Mouse (Mus musculus) stomach, postnatal 0 days (tissue): Measurements from ENCODE around the gene Zmym2. TPM values are rescaled to one million over a fixed set of nuclear protein-coding genes. Genes with fewer than 3 reads are reported as not detected.
"Not testable (repeated sequence)": the region's sequence is repeated elsewhere in the genome, so short reads cannot be mapped to it uniquely, and the experiment has no call there.

ENCODE experiments used
- ATAC-seq: fragments of 200-750 bp; cut with Nextera tagmentation; 2 replicates; pipeline ENCODE4 v1.8.0; 2017; ENCODE audit not compliant: low FRiP score, low TSS enrichment
- DNase-seq: peaks from one replicate; pipeline ENCODE4 v3.0.0-alpha.2; 2016; ENCODE audit warnings: low spot score
- H3K27ac ChIP-seq: fragments of 300-500 bp; sonication (generic); replicated peaks from 2 replicates; pipeline ENCODE4 v1.5.1; 2014; ENCODE audit warnings: mild to moderate bottlenecking, control low read depth
- H3K27me3 ChIP-seq: fragments of 300-500 bp; sonication (generic); 2 replicates; pipeline ENCODE4 v1.6.1; 2014; ENCODE audit warnings: low read length; ENCODE audit not compliant: control insufficient read depth, insufficient read depth
- H3K36me3 ChIP-seq: fragments of 300-500 bp; sonication (generic); 2 replicates; pipeline ENCODE4 v1.6.1; 2014; ENCODE audit warnings: low read length, mixed read lengths; ENCODE audit not compliant: control insufficient read depth, insufficient read depth
- H3K4me1 ChIP-seq: fragments of 300-500 bp; sonication (generic); replicated peaks from 2 replicates; pipeline ENCODE4 v1.6.1; 2014; ENCODE audit warnings: antibody characterized with exemption; ENCODE audit not compliant: control insufficient read depth, insufficient read depth
- H3K4me2 ChIP-seq: fragments of 300-500 bp; sonication (generic); replicated peaks from 2 replicates; pipeline ENCODE4 v1.6.1; 2014; ENCODE audit warnings: low read depth, mild to moderate bottlenecking, control low read depth, moderate library complexity
- H3K4me3 ChIP-seq: fragments of 300-500 bp; sonication (generic); 2 replicates; pipeline ENCODE4 v1.5.1; 2014; ENCODE audit warnings: low read depth, low read length, control low read depth
- H3K9ac ChIP-seq: fragments of 300-500 bp; sonication (generic); 2 replicates; pipeline ENCODE4 v1.6.1; 2014; ENCODE audit warnings: mild to moderate bottlenecking, low read length, control low read depth, mixed read lengths
- H3K9me3 ChIP-seq: fragments of 300-500 bp; sonication (generic); 2 replicates; pipeline ENCODE4 v1.6.1; 2016; ENCODE audit warnings: low read length; ENCODE audit not compliant: control insufficient read depth
- CTCF ChIP-seq: IDR thresholded peaks from 2 replicates; pipeline ENCODE4 v1.5.1; 2016; ENCODE audit warnings: antibody characterized with exemption, low read depth, mild to moderate bottlenecking, moderate library complexity
- EP300 ChIP-seq: optimal IDR thresholded peaks from 2 replicates; pipeline ENCODE3; 2016; ENCODE audit warnings: antibody characterized with exemption
- WGBS: fragments of 180-500 bp; shearing (Covaris S2); extraction: QIAGEN DNeasy Blood & Tissue Kit; methylation state at CpG from one replicate; pipeline ENCODE4 v1.1.7; 2014; 5-methylcytosine and 5-hydroxymethylcytosine counted together
- polyA plus RNA-seq: library from polyadenylated mRNA; unstranded; fragments of >200 nt; fragmentation: Nextera tagmentation; extraction: Ambion mirVana; gene quantifications from 2 replicates; pipeline ENCODE4 v1.2.1, GENCODE M21; 2015

The Zmym2 gene
- polyA plus RNA-seq, 1 experiment from 2014 or later, result 11.1 TPM

DNA sequence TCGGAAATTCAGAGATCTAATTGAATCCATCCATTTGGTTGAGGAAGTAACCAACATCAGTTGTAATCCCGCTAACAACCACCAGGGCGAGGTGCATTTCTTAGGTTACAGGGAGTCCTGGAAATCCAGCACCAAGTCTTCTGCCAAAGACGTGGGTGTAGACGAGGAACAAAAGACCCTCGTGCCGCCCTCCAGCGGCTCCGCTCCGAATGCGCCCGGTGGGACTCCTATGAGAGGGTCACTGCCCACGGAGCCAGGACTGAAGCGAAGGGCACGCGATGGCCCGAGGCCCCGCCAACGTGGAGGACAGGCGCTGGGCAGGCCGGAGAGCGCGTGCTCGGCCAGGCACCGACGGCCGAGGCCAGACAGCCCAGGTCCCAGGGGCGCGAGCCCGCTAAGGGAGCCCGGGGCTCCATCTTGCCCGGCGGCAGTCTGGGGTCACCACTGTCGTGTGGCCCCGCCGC, 1.1 kb upstream of the Zmym2 start:
- 4% methylated on average over 35 of the region's 36 CpGs for WGBS
- peak; percentile 86 for DNase-seq

GRCm38 (mm10) chr14:56885986-56886593, 363 bp upstream of the Zmym2 start:
- DNase-seq (peak; percentile 93), ATAC-seq (peak; percentile 98)
- WGBS, result 0% methylated on average over 39 of the region's 69 CpGs

More for the DNA sequence above, 1.1 kb upstream of the Zmym2 start:
- Histone ChIP-seq H3K27ac (peak overlapping the region; percentile 95), H3K36me3 (no peaks in the 10 kb centered on the region), H3K9ac (peak overlapping the region; percentile 65), H3K4me1 (no peaks in the 10 kb centered on the region), H3K4me2 (peak overlapping the region; percentile 62), H3K9me3 (no peaks in the 10 kb centered on the region), H3K4me3 (peak overlapping the region; percentile 51), H3K27me3 (no peaks in the 10 kb centered on the region)
- ATAC-seq, result peak; percentile 16
- TF ChIP-seq CTCF, result peak; percentile 82
- no peak for TF ChIP-seq EP300

DNA sequence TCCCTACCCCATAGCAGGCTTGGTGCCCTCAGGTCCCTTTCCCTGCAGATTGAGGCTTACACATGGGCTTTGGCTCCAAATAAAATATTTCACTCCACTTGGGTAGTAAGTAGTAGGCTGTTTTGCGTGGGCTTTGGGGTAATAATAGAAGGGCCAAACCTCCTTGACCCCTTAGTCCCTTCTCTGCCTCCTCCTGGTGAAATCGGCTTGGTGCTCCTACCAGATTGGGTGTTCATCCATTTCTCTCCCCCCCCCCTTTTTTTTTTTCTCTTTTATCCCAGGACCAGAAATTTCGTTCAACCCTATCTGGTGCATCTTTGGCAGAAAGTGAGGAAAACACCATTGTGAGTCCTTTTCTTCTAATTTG, 1.0 kb downstream of the Zmym2 start:
- WGBS, result 0% methylated on average over 3 of the region's 3 CpGs

More at GRCm38 (mm10) chr14:56885986-56886593, 363 bp upstream of the Zmym2 start:
- not testable (repeated sequence) for H3K9me3 ChIP-seq, H3K36me3 ChIP-seq, H3K27me3 ChIP-seq, H3K4me1 ChIP-seq
- peak overlapping the region; percentile 80 for H3K9ac ChIP-seq
- peak overlapping the region; percentile 95 for H3K27ac ChIP-seq
- peak; percentile 20; the same call in 1 of the 2 replicates for TF ChIP-seq CTCF
- peak overlapping the region; percentile 62 for H3K4me2 ChIP-seq
- H3K4me3 ChIP-seq, result peak overlapping the region; percentile 86

GRCm38 (mm10) chr14:56887887-56888286, 1.4 kb downstream of the Zmym2 start:
- peak overlapping the region; percentile 100; the same call in 1 of the 2 replicates for H3K27ac ChIP-seq
- 2% methylated on average over 9 of the region's 9 CpGs for WGBS
- TF ChIP-seq CTCF (peak; percentile 90), EP300 (no peak)
- no peak for ATAC-seq
- no peaks in the 10 kb centered on the region for H3K27me3 ChIP-seq
- DNase-seq, result peak; percentile 79
- peak overlapping the region; percentile 86 for H3K4me3 ChIP-seq
- no peaks in the 10 kb centered on the region for H3K9me3 ChIP-seq
- peak overlapping the region; percentile 68 for H3K4me2 ChIP-seq
- H3K4me1 ChIP-seq, result no peaks in the 10 kb centered on the region
- H3K36me3 ChIP-seq, result no peaks in the 10 kb centered on the region
- H3K9ac ChIP-seq, result peak overlapping the region; percentile 96

More for the DNA sequence above, 1.0 kb downstream of the Zmym2 start:
- H3K9ac ChIP-seq, result peak overlapping the region; percentile 96
- no peak for DNase-seq
- H3K27me3 ChIP-seq, result no peaks in the 10 kb centered on the region
- H3K4me3 ChIP-seq, result peak overlapping the region; percentile 86
- H3K4me2 ChIP-seq, result peak overlapping the region; percentile 68
- H3K9me3 ChIP-seq, result no peaks in the 10 kb centered on the region
- no peaks in the 10 kb centered on the region for H3K36me3 ChIP-seq
- no peak for ATAC-seq
- TF ChIP-seq EP300 (no peak), CTCF (no peak)
- H3K27ac ChIP-seq, result peak overlapping the region; percentile 100
- no peaks in the 10 kb centered on the region for H3K4me1 ChIP-seq

DNA sequence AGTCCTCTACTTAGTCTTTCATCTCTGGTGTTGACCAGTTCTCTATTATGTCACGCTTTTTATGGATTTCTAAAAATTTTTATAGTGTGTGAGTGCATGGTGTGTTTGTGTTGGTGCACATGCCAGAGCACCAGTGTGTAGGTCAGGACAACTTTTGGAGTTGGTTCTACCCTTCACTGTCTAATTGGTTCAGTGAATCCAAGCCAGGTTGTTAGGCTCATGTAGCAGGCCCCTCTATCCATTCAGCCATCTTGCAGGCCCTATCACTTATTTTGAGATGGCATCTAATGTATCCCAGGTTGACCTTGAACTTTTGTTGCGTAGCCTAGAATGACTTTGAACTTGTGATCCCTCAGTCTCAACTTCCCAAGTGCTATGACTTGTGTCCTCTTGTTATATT, 2.0 kb downstream of the Zmym2 start:
- H3K4me2 ChIP-seq, result peak overlapping the region; percentile 68
- H3K27ac ChIP-seq, result no peak overlapping the region
- H3K9me3 ChIP-seq, result no peaks in the 10 kb centered on the region
- 77% methylated on average over 2 of the region's 2 CpGs for WGBS
- peak overlapping the region; percentile 86 for H3K4me3 ChIP-seq
- DNase-seq (no peak), ATAC-seq (no peak)
- no peak overlapping the region for H3K9ac ChIP-seq
- no peaks in the 10 kb centered on the region for H3K4me1 ChIP-seq
- TF ChIP-seq CTCF (no peak), EP300 (no peak)
- no peaks in the 10 kb centered on the region for H3K27me3 ChIP-seq
- H3K36me3 ChIP-seq, result no peaks in the 10 kb centered on the region

- Histone ChIP-seq H3K36me3 (no peaks in the 10 kb centered on the region), H3K4me1 (no peaks in the 10 kb centered on the region), H3K4me3 (no peak overlapping the region), H3K9me3 (no peaks in the 10 kb centered on the region), H3K4me2 (no peak overlapping the region), H3K9ac (no peak overlapping the region), H3K27ac (no peak overlapping the region), H3K27me3 (no peaks in the 10 kb centered on the region)
- DNase-seq (no peak), ATAC-seq (no peak)
- TF ChIP-seq EP300 (no peak), CTCF (no peak)
- 63% methylated on average over 2 of the region's 2 CpGs for WGBS
Observed at GRCm38 (mm10) chr14:56894417-56894816, 8.0 kb downstream of the Zmym2 start.
